Mouse (Mus musculus) forebrain, embryonic 10.5 days (tissue): ENCODE measurements around the gene Cmtm2b. TPM values are rescaled to one million over a fixed set of nuclear protein-coding genes. Genes with fewer than 3 reads are reported as not detected.
A peak's percentile ranks its signal among the peaks of the same experiment; 100 is the strongest.

Experiments
- DNase-seq: peaks from one replicate; pipeline ENCODE4 v3.0.0-alpha.2; 2017; ENCODE audit warnings: low spot score; ENCODE audit errors: extremely low spot score
- H3K27ac ChIP-seq: fragments of 300-500 bp; sonication (generic); 2 replicates; pipeline ENCODE4 v1.5.1; 2016; ENCODE audit warnings: mild to moderate bottlenecking
- H3K27me3 ChIP-seq: fragments of 300-500 bp; sonication (generic); 2 replicates; pipeline ENCODE4 v1.6.1; 2016; ENCODE audit warnings: mild to moderate bottlenecking; ENCODE audit not compliant: poor library complexity, severe bottlenecking
- H3K36me3 ChIP-seq: fragments of 300-500 bp; sonication (generic); replicated peaks from 2 replicates; pipeline ENCODE4 v1.6.1; 2016; ENCODE audit warnings: mild to moderate bottlenecking, moderate library complexity
- H3K4me1 ChIP-seq: fragments of 300-500 bp; sonication (generic); 2 replicates; pipeline ENCODE4 v1.6.1; 2016
- H3K4me3 ChIP-seq: fragments of 300-500 bp; sonication (generic); 2 replicates; pipeline ENCODE4 v1.5.1; 2016; ENCODE audit warnings: mild to moderate bottlenecking, moderate library complexity
- H3K9me3 ChIP-seq: fragments of 300-500 bp; sonication (generic); 2 replicates; pipeline ENCODE4 v1.6.1; 2016; ENCODE audit warnings: mild to moderate bottlenecking, moderate library complexity
- WGBS: fragments of 180-500 bp; shearing (Covaris S2); methylation state at CpG from one replicate; pipeline ENCODE4 v1.1.7; 2016; 5-methylcytosine and 5-hydroxymethylcytosine counted together
- polyA plus RNA-seq: library from polyadenylated mRNA; unstranded; fragments of >200 nt; fragmentation: Nextera tagmentation; extraction: Ambion mirVana; gene quantifications from 2 replicates; pipeline ENCODE4 v1.2.1, GENCODE M21; 2016

Gene Cmtm2b
- polyA plus RNA-seq, 1 experiment from 2014 or later, result not detected

DNA sequence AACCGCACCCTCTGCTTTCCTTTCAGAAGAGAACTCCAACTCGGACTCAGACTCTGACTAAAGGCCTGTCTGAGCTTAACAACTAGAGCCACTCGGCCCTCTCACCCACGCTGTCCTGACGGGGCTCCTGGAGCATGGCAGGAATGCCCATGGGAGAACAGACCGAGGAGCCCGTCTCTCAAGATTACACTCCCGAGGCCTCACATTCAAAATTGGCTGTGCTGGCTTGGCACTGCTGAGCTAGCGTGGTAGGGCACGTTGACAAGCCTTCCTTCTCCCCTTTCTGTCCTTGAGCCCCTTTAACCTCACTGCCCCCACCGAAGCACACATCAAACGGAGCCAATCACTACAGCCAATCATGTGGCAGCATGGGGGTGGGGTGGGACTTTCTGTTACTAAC is 24.7 kb downstream of the Cmtm2b start:
- no peak for DNase-seq
- peaks cover 3% of the 10 kb centered on the region; the same call in 1 of the 2 replicates for H3K27me3 ChIP-seq
- no peaks in the 10 kb centered on the region for H3K9me3 ChIP-seq
- peaks cover 43% of the 10 kb centered on the region for H3K36me3 ChIP-seq
- H3K4me3 ChIP-seq, result no peak overlapping the region
- 68% methylated on average over 12 of the region's 12 CpGs for whole genome bisulfite sequencing
- H3K27ac ChIP-seq, result no peak overlapping the region
- H3K4me1 ChIP-seq, result peaks cover 8% of the 10 kb centered on the region

DNA sequence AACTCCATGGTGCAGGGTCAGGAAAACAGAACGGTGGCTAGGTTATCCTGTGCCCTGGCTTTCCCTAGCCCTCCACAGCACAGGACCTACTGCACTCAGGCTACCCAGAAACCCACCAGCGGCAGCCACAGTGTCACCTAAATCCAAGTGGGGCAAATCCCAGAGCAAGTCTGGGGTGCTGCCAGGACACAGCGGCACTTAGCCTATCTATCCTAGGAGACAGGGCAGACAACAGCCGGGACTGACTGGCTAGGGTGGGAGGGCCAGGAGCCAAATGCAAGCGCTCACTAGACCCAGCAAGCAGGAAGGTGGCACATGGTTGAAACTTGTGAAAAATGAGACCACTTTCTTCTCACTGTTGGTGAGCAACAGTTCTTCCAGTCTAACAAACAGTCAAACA is 26.9 kb downstream of the Cmtm2b start:
- H3K27me3 ChIP-seq, result no peaks in the 10 kb centered on the region
- 90% methylated on average over 5 of the region's 5 CpGs for WGBS
- H3K4me3 ChIP-seq, result no peak overlapping the region
- H3K36me3 ChIP-seq, result peaks cover 48% of the 10 kb centered on the region
- no peaks in the 10 kb centered on the region for H3K9me3 ChIP-seq
- H3K27ac ChIP-seq, result no peak overlapping the region
- DNase-seq, result no peak
- H3K4me1 ChIP-seq, result peaks cover 13% of the 10 kb centered on the region; the same call in 1 of the 2 replicates

DNA sequence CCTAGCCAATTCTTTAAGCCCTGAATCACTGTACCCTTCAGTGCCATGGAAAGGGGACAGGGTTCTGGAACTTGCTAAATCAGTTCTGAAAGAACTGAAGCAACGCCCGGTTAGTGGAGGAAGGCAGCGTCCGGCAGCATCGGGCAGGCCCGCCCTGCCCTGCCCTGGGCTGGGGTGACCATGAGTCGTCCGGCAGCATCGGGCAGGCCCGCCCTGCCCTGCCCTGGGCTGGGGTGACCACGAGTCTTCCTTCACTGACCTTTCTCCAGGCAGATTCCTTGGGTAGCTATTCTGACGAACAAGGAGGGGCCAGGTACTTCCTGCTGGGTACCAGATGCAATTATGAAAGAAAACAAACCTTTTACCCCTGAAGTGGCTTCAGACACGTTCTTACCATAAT is 28.0 kb downstream of the Cmtm2b start:
- DNase-seq, result no peak
- Histone ChIP-seq H3K4me1 (peaks cover 13% of the 10 kb centered on the region; the same call in 1 of the 2 replicates), H3K9me3 (no peaks in the 10 kb centered on the region), H3K4me3 (no peak overlapping the region), H3K27ac (no peak overlapping the region), H3K36me3 (peaks cover 53% of the 10 kb centered on the region), H3K27me3 (no peaks in the 10 kb centered on the region)
- 83% methylated on average over 13 of the region's 13 CpGs for WGBS

DNA sequence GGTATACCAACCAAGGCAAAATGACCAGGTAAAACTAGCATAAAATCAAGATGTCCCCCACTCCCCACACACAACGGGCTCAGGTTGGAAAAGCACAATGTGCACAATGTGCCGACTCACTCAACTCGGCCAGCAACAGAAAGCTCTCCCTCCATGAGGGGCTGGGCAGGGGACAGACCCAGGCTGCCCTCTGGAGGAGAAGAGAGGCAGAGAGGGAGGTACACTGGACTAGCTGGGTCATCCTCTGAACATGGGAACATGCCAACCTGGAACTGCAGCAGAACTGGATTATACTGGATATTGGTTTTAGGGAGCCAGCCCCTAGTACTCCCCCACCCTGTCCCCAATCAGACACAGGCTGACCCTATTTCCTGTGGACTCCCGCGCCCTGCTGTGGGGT is 31.2 kb downstream of the Cmtm2b start:
- H3K27ac ChIP-seq, result peak overlapping the region; percentile 40; the same call in 1 of the 2 replicates
- no peaks in the 10 kb centered on the region for H3K27me3 ChIP-seq
- H3K9me3 ChIP-seq, result no peaks in the 10 kb centered on the region
- peaks cover 8% of the 10 kb centered on the region; the same call in 1 of the 2 replicates for H3K4me1 ChIP-seq
- DNase-seq, result no peak
- WGBS, result 69% methylated on average over 5 of the region's 5 CpGs
- H3K36me3 ChIP-seq, result peaks cover 42% of the 10 kb centered on the region
- H3K4me3 ChIP-seq, result no peak overlapping the region

DNA sequence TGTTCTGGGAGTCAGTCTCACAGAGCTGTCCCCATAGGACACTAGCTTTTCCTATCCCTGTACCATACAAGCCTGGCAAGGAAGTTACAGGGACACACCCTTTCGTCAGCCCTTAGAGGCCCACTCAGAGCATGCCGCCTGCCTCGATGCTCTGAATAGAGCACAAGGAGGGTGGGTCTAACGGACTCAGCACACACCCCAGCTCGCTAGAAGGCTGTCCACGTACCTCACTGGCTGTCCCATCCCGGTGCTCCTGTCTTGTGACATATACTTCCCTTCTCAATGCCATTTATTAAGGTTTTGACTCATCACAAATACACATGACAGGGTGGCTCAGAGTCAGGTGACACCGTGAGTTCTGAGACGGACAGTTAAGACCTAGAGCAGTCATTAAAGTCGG is 32.5 kb downstream of the Cmtm2b start:
- no peak for DNase-seq
- Histone ChIP-seq H3K27me3 (no peaks in the 10 kb centered on the region), H3K9me3 (no peaks in the 10 kb centered on the region), H3K27ac (no peak overlapping the region), H3K36me3 (peaks cover 42% of the 10 kb centered on the region), H3K4me1 (peaks cover 10% of the 10 kb centered on the region), H3K4me3 (no peak overlapping the region)
- 95% methylated on average over 10 of the region's 10 CpGs for WGBS

DNA sequence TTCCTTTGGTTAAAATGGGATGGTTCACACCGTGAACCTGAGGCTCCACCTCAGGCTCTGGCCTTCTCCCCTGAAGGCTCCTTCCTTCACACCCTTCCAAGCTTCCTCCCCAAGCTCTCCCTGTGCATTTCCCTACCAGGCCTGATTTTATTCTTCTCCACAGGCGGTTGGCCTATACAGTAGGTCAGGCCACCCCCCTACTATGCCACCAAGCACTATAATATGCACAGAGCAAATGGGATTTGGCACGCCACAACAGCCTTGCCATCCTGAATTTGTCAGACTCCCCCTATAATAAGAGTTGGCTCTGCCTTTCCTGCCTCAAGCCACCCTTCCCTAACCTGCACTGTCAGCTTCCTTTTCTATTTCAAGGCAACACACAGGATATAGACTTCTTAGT is 36.6 kb downstream of the Cmtm2b start:
- Histone ChIP-seq H3K27ac (no peak overlapping the region), H3K4me1 (peaks cover 11% of the 10 kb centered on the region), H3K36me3 (peaks cover 33% of the 10 kb centered on the region), H3K4me3 (no peak overlapping the region), H3K9me3 (no peaks in the 10 kb centered on the region), H3K27me3 (no peaks in the 10 kb centered on the region)
- DNase-seq, result no peak
- WGBS, result 79% methylated on average over 3 of the region's 3 CpGs

DNA sequence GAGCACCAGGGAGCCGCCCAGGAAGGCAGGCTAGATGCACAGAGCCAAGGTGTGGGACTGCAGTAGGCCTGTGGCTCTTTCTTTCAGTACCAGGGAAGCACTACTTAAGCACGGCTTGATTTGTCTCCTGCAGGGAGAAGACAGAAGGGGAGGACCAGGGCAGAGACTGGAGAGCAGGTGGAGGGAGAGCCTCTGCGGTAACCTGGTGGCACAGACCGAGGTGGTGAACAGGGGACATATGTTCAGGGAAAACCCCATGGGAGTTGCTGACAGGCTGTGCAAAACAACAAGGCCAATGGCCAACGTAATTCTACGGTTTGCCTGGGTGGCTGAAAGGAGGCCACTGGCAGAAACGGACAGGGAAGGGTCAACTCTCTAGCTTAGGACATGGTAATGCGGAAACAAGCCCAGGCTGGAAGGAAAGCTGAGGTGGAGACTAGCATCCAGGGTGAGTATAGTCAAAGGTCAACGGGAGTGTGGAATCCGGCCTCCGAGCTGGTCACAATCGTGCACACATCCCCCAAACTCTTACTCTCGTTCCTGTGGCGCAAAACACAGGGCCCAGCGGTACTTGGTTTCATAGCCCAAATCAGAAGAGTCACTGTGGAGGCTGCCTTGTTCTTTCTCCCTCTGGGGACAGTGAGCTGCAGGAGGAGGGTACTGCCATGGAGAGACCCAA is 37.9 kb downstream of the Cmtm2b start:
- WGBS, result 65% methylated on average over 15 of the region's 15 CpGs
- Histone ChIP-seq H3K27ac (peak overlapping the region; percentile 65), H3K9me3 (no peaks in the 10 kb centered on the region), H3K4me3 (no peak overlapping the region), H3K27me3 (no peaks in the 10 kb centered on the region), H3K4me1 (peaks cover 11% of the 10 kb centered on the region), H3K36me3 (peaks cover 21% of the 10 kb centered on the region)
- DNase-seq, result no peak

DNA sequence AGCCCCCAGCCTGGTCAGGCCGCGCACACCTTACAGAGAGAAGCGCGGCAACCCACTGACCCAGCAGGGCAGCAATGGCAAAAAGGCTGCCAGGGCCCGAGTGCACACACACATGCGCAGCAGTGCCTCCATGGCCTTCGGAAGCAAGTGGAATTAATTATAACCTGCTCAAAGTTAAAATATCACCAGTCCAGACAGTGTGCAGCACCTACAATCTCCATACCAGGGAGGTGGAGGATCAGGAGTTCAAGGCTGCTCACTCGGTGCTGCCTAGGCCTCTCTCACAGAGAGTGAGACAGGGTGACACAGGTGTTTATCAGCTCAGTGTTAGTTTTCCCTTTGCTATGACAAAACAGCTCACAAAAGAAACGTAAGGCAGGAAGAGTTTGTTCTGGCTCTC is 43.7 kb downstream of the Cmtm2b start:
- Histone ChIP-seq H3K36me3 (peaks cover 2% of the 10 kb centered on the region; the same call in 1 of the 2 replicates), H3K4me3 (no peak overlapping the region), H3K9me3 (no peaks in the 10 kb centered on the region), H3K27me3 (no peaks in the 10 kb centered on the region), H3K4me1 (peaks cover 24% of the 10 kb centered on the region), H3K27ac (no peak overlapping the region)
- WGBS, result 91% methylated on average over 9 of the region's 9 CpGs
- DNase-seq, result no peak

DNA sequence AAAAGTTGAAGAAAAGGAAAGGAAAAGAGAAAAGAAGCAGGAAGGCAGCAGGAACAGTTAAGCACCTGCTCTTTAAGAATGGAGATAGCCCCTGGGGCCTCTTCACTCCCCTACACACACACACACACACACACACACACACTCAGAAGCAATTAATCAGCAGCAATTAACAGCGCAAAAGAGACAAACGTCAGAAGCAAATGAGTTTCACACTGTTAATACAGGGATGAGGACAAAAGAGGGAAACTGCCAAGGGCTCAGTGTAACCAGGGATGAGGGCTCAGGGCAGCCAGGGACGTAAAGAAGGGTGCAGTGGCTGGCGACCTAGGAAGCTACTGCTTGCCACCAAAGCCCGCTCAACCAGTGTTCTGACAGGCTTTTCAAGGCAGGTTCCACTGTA is 45.4 kb downstream of the Cmtm2b start:
- H3K27me3 ChIP-seq, result no peaks in the 10 kb centered on the region
- H3K9me3 ChIP-seq, result no peaks in the 10 kb centered on the region
- no peak for DNase-seq
- H3K4me1 ChIP-seq, result peaks cover 24% of the 10 kb centered on the region
- 0 out of 2 replicates have a peak overlapping the region, but pooled peaks have one; percentile 32 for H3K27ac ChIP-seq
- peaks cover 5% of the 10 kb centered on the region; the same call in 1 of the 2 replicates for H3K36me3 ChIP-seq
- H3K4me3 ChIP-seq, result no peak overlapping the region
- 56% methylated on average over 5 of the region's 5 CpGs for WGBS

DNA sequence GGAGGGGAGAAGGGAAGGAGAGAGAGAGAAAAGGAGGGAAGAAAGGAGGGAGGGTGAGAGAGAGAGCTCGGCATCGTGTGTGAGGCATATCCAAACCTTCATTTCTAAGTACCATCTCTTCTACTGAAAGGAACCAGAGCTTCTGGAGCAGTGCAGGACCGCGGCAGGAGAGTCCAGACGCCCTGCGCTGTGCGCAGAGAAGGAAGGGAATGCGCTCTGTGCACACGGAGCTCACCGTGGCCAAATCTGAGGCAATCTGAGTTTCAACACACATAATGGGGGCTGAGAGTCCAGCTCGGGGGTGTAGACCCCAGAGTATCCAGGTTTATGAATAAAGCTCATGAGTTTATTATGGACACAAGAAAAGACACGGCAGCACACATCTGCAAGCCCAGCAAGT is 47.6 kb downstream of the Cmtm2b start:
- Histone ChIP-seq H3K4me3 (no peak overlapping the region), H3K27me3 (no peaks in the 10 kb centered on the region), H3K4me1 (peaks cover 33% of the 10 kb centered on the region), H3K9me3 (no peaks in the 10 kb centered on the region), H3K36me3 (peaks cover 2% of the 10 kb centered on the region; the same call in 1 of the 2 replicates), H3K27ac (no peak overlapping the region)
- WGBS, result 86% methylated on average over 12 of the region's 12 CpGs
- DNase-seq, result no peak

DNA sequence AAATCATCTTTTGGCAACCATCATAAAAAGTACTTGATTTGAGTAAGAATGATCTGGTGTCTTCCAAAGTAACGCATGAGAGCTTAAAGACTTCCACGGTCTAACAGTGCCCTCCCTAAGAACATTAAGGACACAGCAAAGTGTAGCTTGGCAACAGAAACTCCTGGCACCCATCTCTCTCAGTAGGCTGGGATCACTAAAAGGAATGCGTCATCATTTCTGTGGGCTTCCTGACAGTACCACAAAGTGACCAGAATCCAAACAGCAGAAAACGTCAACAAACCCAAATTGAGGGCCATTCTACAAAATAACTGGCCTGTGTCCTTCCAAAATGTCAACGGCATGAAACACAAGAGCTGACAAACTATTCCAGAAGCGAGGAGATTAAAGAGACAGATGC is 48.0 kb downstream of the Cmtm2b start:
- DNase-seq, result no peak
- Histone ChIP-seq H3K4me3 (no peak overlapping the region), H3K36me3 (peaks cover 2% of the 10 kb centered on the region; the same call in 1 of the 2 replicates), H3K9me3 (no peaks in the 10 kb centered on the region), H3K27ac (no peak overlapping the region), H3K27me3 (no peaks in the 10 kb centered on the region), H3K4me1 (peaks cover 38% of the 10 kb centered on the region)
- 93% methylated on average over 6 of the region's 6 CpGs for WGBS

DNA sequence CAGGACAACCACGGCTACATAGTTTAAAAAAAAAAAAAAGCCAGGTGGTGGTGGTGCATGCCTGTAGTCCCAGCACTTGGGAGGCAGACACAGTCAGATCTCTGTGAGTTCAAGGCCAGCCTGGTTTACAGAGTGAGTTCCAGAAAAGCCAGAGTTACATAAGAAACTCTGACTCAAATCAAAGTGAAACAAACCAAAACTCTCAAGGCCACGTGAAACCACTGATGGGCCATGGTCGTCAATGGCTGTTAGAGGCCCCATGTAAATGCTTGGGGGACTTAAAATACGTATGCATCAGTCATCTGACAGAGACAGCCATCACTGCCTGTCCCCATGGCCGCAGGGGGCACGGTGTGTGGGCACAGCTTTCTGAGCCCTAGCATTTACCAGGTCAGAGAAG is 49.1 kb downstream of the Cmtm2b start:
- peaks cover 43% of the 10 kb centered on the region for H3K4me1 ChIP-seq
- WGBS, result 88% methylated on average over 6 of the region's 6 CpGs
- no peak overlapping the region for H3K4me3 ChIP-seq
- H3K27me3 ChIP-seq, result no peaks in the 10 kb centered on the region
- no peak overlapping the region for H3K27ac ChIP-seq
- peaks cover 2% of the 10 kb centered on the region; the same call in 1 of the 2 replicates for H3K36me3 ChIP-seq
- H3K9me3 ChIP-seq, result no peaks in the 10 kb centered on the region
- DNase-seq, result no peak

DNA sequence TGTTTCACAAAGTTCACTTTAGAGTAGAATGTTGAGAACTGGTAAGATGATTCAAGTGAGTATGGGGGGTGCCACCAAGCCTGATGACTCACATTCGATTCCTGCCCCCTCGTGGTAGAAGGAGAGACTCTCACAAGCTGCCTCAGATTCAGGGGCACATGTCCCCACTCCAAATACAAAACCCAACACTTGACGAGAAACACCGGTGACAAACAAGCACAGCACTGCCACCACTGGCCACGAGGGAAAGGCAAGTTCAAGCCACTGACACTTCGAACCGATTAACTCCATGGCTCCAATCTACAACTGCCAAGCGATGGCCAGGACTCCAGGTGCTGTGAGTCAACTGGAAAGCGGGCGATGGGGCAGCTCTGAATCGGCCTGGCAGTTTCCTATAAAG is 51.7 kb downstream of the Cmtm2b start:
- WGBS, result 86% methylated on average over 11 of the region's 11 CpGs
- Histone ChIP-seq H3K27ac (no peak overlapping the region), H3K4me1 (peaks cover 43% of the 10 kb centered on the region), H3K27me3 (no peaks in the 10 kb centered on the region), H3K36me3 (peaks cover 2% of the 10 kb centered on the region; the same call in 1 of the 2 replicates), H3K9me3 (no peaks in the 10 kb centered on the region), H3K4me3 (no peak overlapping the region)
- DNase-seq, result no peak
